Mouse (Mus musculus): Measurements from ENCODE around the gene Simc1.

GRCm38 (mm10) chr13:54565201-54565581 lies 61.6 kb downstream of the Simc1 start, which contains the start of gene 4833439L19Rik:
- TF ChIP-seq CTCF (conservative IDR thresholded peaks at IDR 0.05 in 1 of 2, IDR thresholded peaks at IDR 0.05 in 1 of 2; ENCODE audit: low read depth in 2 of 2, low read length in 2 of 2) (no peak), MAZ (IDR thresholded peaks at IDR 0.05; ENCODE audit: low read depth, low read length) (peak; percentile 96), MYC (IDR thresholded peaks at IDR 0.05; ENCODE audit: low read depth, low read length) (no peak), ZMIZ1 (IDR thresholded peaks at IDR 0.05; ENCODE audit: low read depth, low read length) (peak; percentile 62), RAD21 (IDR thresholded peaks at IDR 0.05; ENCODE audit: low read depth, low read length) (no peak), RCOR1 (conservative IDR thresholded peaks at IDR 0.05; ENCODE audit: low read depth, low read length) (no peak), GABPA (IDR thresholded peaks at IDR 0.05; ENCODE audit: insufficient replicate concordance, low read depth, low read length) (no peak; the same call in 1 of the 2 replicates), EP300 (IDR thresholded peaks at IDR 0.05; ENCODE audit: low read length) (no peak)

Data from CH12.LX (cell line).